Mouse (Mus musculus): ENCODE results near the gene Vmn1r166. TPM values are rescaled to one million over a fixed set of nuclear protein-coding genes. Genes with fewer than 3 reads are reported as not detected.
"Not testable (repeated sequence)": the region's sequence is repeated elsewhere in the genome, so short reads cannot be mapped to it uniquely, and the experiment has no call there.

Gene Vmn1r166
- total RNA-seq (2022) = not detected

DNA sequence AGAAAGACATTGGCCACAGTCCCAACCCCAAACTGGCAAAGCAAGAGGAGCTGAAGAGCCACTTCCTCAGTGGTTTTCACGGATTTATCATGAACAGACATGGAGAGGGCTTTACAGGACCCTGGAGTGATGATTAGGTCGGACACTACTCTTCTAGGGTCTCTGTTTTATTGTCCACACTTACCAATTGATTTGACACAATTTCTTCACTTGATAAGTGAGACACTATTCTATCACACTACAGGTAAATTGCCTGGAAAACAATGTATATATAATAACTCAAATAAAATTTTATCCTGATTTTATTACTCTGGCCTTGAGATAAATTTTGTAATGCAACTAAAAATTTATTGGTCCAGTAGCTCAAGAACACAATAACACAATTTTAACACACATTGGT, at the start of gene Vmn1r166:
Gene Vmn1r166, minus strand, starts transcription at position 101 of the 400 bp plus-strand sequence.
- not testable (repeated sequence) for DNase-seq

DNA sequence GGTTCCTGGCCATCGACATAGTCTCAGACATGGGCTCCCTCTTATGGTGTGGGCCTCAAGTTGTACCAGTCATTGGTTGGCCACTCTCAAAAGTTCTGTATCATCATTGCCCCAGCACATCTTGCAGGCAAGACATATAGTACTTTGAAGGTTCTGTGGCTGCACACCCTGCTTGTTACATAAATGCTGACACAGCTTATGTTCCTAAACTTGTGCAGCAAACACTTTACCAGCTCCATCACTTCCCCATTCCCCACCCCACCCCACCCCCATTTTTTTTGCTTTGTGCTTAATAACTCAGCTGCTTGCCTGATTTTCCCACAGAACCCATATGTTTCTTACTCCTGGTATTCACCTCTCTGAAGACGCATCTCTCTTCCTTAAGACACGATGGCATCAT, 49.4 kb upstream of the Vmn1r166 start, which contains the start of gene Nlrp4e:
Gene Nlrp4e, plus strand, starts transcription at position 301 of the 400 bp plus-strand sequence.
- DNase-seq = not testable (repeated sequence)

DNA sequence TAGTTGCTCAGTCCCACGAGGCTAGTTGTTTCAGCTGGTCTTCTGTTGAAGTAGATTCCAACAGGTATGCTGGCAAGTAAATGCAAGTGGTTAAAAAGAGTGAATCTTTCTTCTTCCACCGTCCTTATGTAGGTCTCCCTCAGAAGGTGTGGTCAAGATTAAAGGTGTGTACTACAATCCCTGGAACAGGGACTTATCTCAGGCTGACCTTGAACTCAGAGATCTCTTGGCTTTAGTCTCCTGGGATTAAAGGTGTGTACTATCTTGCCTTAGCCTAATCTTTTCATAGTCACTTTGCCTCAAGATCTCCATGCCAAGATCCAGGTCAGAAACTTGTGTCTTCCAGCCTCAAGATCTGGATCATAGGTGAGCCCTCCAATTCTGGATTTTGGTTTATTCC, 27.3 kb upstream of the Vmn1r166 start, which contains the start of gene Gm6902:
Gene Gm6902, minus strand, starts transcription at position 101 of the 400 bp plus-strand sequence.
- DNase-seq = not testable (repeated sequence)

DNA sequence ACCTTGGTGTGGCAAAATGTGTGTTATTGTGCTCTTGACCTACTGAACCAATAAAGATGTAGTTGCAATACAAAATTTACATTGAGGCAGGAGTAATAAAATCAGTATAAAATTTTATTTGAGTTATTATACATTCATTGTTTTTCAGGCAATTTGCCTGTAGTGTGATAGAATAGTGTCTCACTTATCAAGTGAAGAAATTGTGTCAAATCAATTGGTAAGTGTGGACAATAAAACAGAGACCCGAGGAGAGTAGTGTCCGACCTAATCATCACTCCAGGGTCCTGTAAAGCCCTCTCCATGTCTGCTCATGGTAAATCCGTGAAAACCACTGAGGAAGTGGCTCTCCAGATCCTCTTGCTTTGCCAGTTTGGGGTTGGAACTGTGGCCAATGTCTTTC, 34.5 kb downstream of the Vmn1r166 start, which contains the start of gene Vmn1r165:
Gene Vmn1r165, plus strand, starts transcription at position 301 of the 400 bp plus-strand sequence.
- not testable (repeated sequence) for DNase-seq

Other genes starting within 250 kb of the Vmn1r166 start
- not detected for gene Gm4216, start 231.8 kb downstream of the Vmn1r166 start, total RNA-seq (2022)
- not detected for gene Vmn1r163, start 196.1 kb downstream of the Vmn1r166 start, total RNA-seq (2022)
- not detected for gene Gm8720, start 184.2 kb downstream of the Vmn1r166 start, total RNA-seq (2022)
- gene Gm10662, start 107.2 kb downstream of the Vmn1r166 start, total RNA-seq (2022) = not detected
- gene Vmn1r165, start 34.4 kb downstream of the Vmn1r166 start, total RNA-seq (2022) = not detected
- not detected for gene Gm6902, start 27.2 kb upstream of the Vmn1r166 start, total RNA-seq (2022)
- gene Nlrp4e, start 49.5 kb upstream of the Vmn1r166 start, total RNA-seq (2022) = not detected
- not detected for gene Nlrp5, start 134.2 kb upstream of the Vmn1r166 start, total RNA-seq (2022)

Measured in adrenal gland, adult 8-10 months (tissue).